Mouse (Mus musculus): ENCODE measurements at regions not wholly inside any gene's neighbourhood (a gene's known extent, or its start where the extent isn't known, plus 50 kb on each side); places are given as distances from the start of the nearest gene placed in this dataset.

Small RNA genes lying in the stretch of these regions (microRNA-seq; reads per million reads assigned to microRNA genes)
- gene Gm44495: 0 reads per million in 2 experiments
